Mouse (Mus musculus): ENCODE data around the gene Hrk. TPM values are rescaled to one million over a fixed set of nuclear protein-coding genes. Genes with fewer than 3 reads are reported as not detected.

Gene Hrk
- polyA plus RNA-seq, 1 experiment from 2014 or later, result 0.32 TPM

- Histone ChIP-seq H3K4me3 (no peak overlapping the region), H3K27me3 (replicated peaks; ENCODE audit: low read depth, poor library complexity, severe bottlenecking) (peaks cover 28% of the 10 kb centered on the region), H3K36me3 (replicated peaks) (peaks cover 3% of the 10 kb centered on the region; the same call in 1 of the 2 replicates), H3K4me1 (peaks cover 15% of the 10 kb centered on the region), H3K27ac (replicated peaks) (no peak overlapping the region), H3K9me3 (no peaks in the 10 kb centered on the region)
- no peak for DNase-seq (ENCODE audit: low spot score)
- 73% methylated on average over 13 of the region's 13 CpGs for WGBS
Measured at GRCm38 (mm10) chr5:118197421-118197820, 33.0 kb downstream of the Hrk start.

- H3K4me3 ChIP-seq, result no peak overlapping the region
- DNase-seq (ENCODE audit: low spot score), result no peak
- 58% methylated on average over 5 of the region's 5 CpGs for WGBS
Measured at GRCm38 (mm10) chr5:118199670-118200069, 35.2 kb downstream of the Hrk start.

GRCm38 (mm10) chr5:118204675-118205440 is 40.4 kb downstream of the Hrk start:
- H3K36me3 ChIP-seq (replicated peaks), result peaks cover 3% of the 10 kb centered on the region; the same call in 1 of the 2 replicates
- H3K9me3 ChIP-seq, result no peaks in the 10 kb centered on the region
- peaks cover 5% of the 10 kb centered on the region; the same call in 1 of the 2 replicates for H3K27me3 ChIP-seq (replicated peaks; ENCODE audit: low read depth, poor library complexity, severe bottlenecking)
- peaks cover 32% of the 10 kb centered on the region for H3K4me1 ChIP-seq
- no peak overlapping the region for H3K27ac ChIP-seq (replicated peaks)
- no peak for DNase-seq (ENCODE audit: low spot score)
- WGBS, result 86% methylated on average over 16 of the region's 16 CpGs
- H3K4me3 ChIP-seq, result no peak overlapping the region

More at GRCm38 (mm10) chr5:118199670-118200069, 35.2 kb downstream of the Hrk start:
- no peak overlapping the region for H3K27ac ChIP-seq (replicated peaks)
- H3K36me3 ChIP-seq (replicated peaks), result peaks cover 3% of the 10 kb centered on the region; the same call in 1 of the 2 replicates
- H3K9me3 ChIP-seq, result no peaks in the 10 kb centered on the region
- H3K27me3 ChIP-seq (replicated peaks; ENCODE audit: low read depth, poor library complexity, severe bottlenecking), result peaks cover 6% of the 10 kb centered on the region; the same call in 1 of the 2 replicates
- H3K4me1 ChIP-seq, result peaks cover 20% of the 10 kb centered on the region

GRCm38 (mm10) chr5:118205852-118206251 is 41.4 kb downstream of the Hrk start:
- no peak overlapping the region for H3K27ac ChIP-seq (replicated peaks)
- H3K27me3 ChIP-seq (replicated peaks; ENCODE audit: low read depth, poor library complexity, severe bottlenecking), result peaks cover 3% of the 10 kb centered on the region; the same call in 1 of the 2 replicates
- DNase-seq (ENCODE audit: low spot score), result no peak
- peaks cover 3% of the 10 kb centered on the region; the same call in 1 of the 2 replicates for H3K36me3 ChIP-seq (replicated peaks)
- H3K9me3 ChIP-seq, result no peaks in the 10 kb centered on the region
- peaks cover 27% of the 10 kb centered on the region for H3K4me1 ChIP-seq
- 69% methylated on average over 8 of the region's 8 CpGs for WGBS
- no peak overlapping the region for H3K4me3 ChIP-seq

GRCm38 (mm10) chr5:118214012-118214411 is 49.6 kb downstream of the Hrk start:
- no peaks in the 10 kb centered on the region for H3K9me3 ChIP-seq
- H3K4me1 ChIP-seq, result peaks cover 20% of the 10 kb centered on the region

GRCm38 (mm10) chr5:118214418-118215154 is 50.1 kb downstream of the Hrk start:
- Histone ChIP-seq H3K27me3 (replicated peaks; ENCODE audit: low read depth, poor library complexity, severe bottlenecking) (no peaks in the 10 kb centered on the region), H3K27ac (replicated peaks) (peak overlapping the region; percentile 71), H3K4me1 (peaks cover 20% of the 10 kb centered on the region), H3K9me3 (no peaks in the 10 kb centered on the region), H3K4me3 (peak overlapping the region; percentile 60), H3K36me3 (replicated peaks) (peaks cover 7% of the 10 kb centered on the region; the same call in 1 of the 2 replicates)
- DNase-seq (ENCODE audit: low spot score), result peak; percentile 83
- WGBS, result 9% methylated on average over 24 of the region's 24 CpGs

More at GRCm38 (mm10) chr5:118214012-118214411, 49.6 kb downstream of the Hrk start:
- peak; percentile 18 for DNase-seq (ENCODE audit: low spot score)
- H3K27me3 ChIP-seq (replicated peaks; ENCODE audit: low read depth, poor library complexity, severe bottlenecking), result no peaks in the 10 kb centered on the region
- H3K4me3 ChIP-seq, result peak overlapping the region; percentile 60
- 25% methylated on average over 5 of the region's 5 CpGs for WGBS
- H3K27ac ChIP-seq (replicated peaks), result peak overlapping the region; percentile 71
- H3K36me3 ChIP-seq (replicated peaks), result peaks cover 7% of the 10 kb centered on the region; the same call in 1 of the 2 replicates

- peaks cover 20% of the 10 kb centered on the region for H3K4me1 ChIP-seq
- no peaks in the 10 kb centered on the region for H3K27me3 ChIP-seq (replicated peaks; ENCODE audit: low read depth, poor library complexity, severe bottlenecking)
- H3K27ac ChIP-seq (replicated peaks), result no peak overlapping the region
- WGBS, result 75% methylated on average over 6 of the region's 6 CpGs
- DNase-seq (ENCODE audit: low spot score), result no peak
- H3K36me3 ChIP-seq (replicated peaks), result peaks cover 24% of the 10 kb centered on the region
- H3K4me3 ChIP-seq, result no peak overlapping the region
- no peaks in the 10 kb centered on the region for H3K9me3 ChIP-seq
Measured at GRCm38 (mm10) chr5:118217410-118217809, 53.0 kb downstream of the Hrk start.

GRCm38 (mm10) chr5:118223142-118223757 is 58.8 kb downstream of the Hrk start:
- H3K36me3 ChIP-seq (replicated peaks), result peaks cover 45% of the 10 kb centered on the region
- WGBS, result 81% methylated on average over 9 of the region's 9 CpGs
- H3K27ac ChIP-seq (replicated peaks), result no peak overlapping the region
- H3K9me3 ChIP-seq, result no peaks in the 10 kb centered on the region
- H3K27me3 ChIP-seq (replicated peaks; ENCODE audit: low read depth, poor library complexity, severe bottlenecking), result no peaks in the 10 kb centered on the region
- DNase-seq (ENCODE audit: low spot score), result no peak
- no peak overlapping the region for H3K4me3 ChIP-seq
- no peaks in the 10 kb centered on the region for H3K4me1 ChIP-seq

GRCm38 (mm10) chr5:118230071-118230611 is 65.7 kb downstream of the Hrk start:
- no peaks in the 10 kb centered on the region for H3K27me3 ChIP-seq (replicated peaks; ENCODE audit: low read depth, poor library complexity, severe bottlenecking)
- H3K4me1 ChIP-seq, result no peaks in the 10 kb centered on the region
- no peak overlapping the region for H3K4me3 ChIP-seq
- DNase-seq (ENCODE audit: low spot score), result no peak
- no peaks in the 10 kb centered on the region for H3K9me3 ChIP-seq
- H3K27ac ChIP-seq (replicated peaks), result no peak overlapping the region
- H3K36me3 ChIP-seq (replicated peaks), result peaks cover 56% of the 10 kb centered on the region
- 94% methylated on average over 13 of the region's 13 CpGs for WGBS

- H3K9me3 ChIP-seq, result no peaks in the 10 kb centered on the region
- no peaks in the 10 kb centered on the region for H3K27me3 ChIP-seq (replicated peaks; ENCODE audit: low read depth, poor library complexity, severe bottlenecking)
- H3K4me3 ChIP-seq, result no peak overlapping the region
- peaks cover 48% of the 10 kb centered on the region for H3K36me3 ChIP-seq (replicated peaks)
- WGBS, result 88% methylated on average over 12 of the region's 12 CpGs
- no peaks in the 10 kb centered on the region for H3K4me1 ChIP-seq
- H3K27ac ChIP-seq (replicated peaks), result no peak overlapping the region
- DNase-seq (ENCODE audit: low spot score), result no peak
Measured at GRCm38 (mm10) chr5:118236891-118237290, 72.4 kb downstream of the Hrk start.

All from embryonic facial prominence, embryonic 10.5 days (tissue).